Mouse (Mus musculus) CH12.LX (cell line): ENCODE measurements around the gene Mysm1. TPM values are rescaled to one million over a fixed set of nuclear protein-coding genes. Genes with fewer than 3 reads are reported as not detected.

Experiments used
- DNase-seq: peaks from one replicate; pipeline ENCODE4 v3.0.0-alpha.2; 2013; ENCODE audit errors: extremely low read depth
- H3K27ac ChIP-seq: 2 replicates; pipeline ENCODE4 v1.5.1; 2012; ENCODE audit warnings: low read depth, mild to moderate bottlenecking, control low read depth, moderate library complexity; ENCODE audit not compliant: insufficient read depth
- H3K27me3 ChIP-seq: replicated peaks from 2 replicates; pipeline ENCODE3; 2012; ENCODE audit warnings: inconsistent platforms
- H3K36me3 ChIP-seq, 2 experiments: replicated peaks in 1 of 2; 2 replicates each; pipeline versions ENCODE3 to v1.6.1; 2012; ENCODE audit warnings: inconsistent platforms in 1 of 2, low read length in 1 of 2, mild to moderate bottlenecking in 1 of 2, mixed read lengths in 1 of 2, moderate library complexity in 1 of 2; ENCODE audit not compliant: control insufficient read depth in 1 of 2, insufficient read depth in 1 of 2
- H3K4me1 ChIP-seq, 2 experiments: 2 replicates each; pipeline ENCODE4 v1.6.1; 2012; ENCODE audit warnings: inconsistent platforms in 1 of 2, moderate library complexity in 1 of 2; ENCODE audit not compliant: insufficient read depth in 2 of 2, control insufficient read depth in 1 of 2
- H3K4me2 ChIP-seq: 2 replicates; pipeline ENCODE4 v1.6.1; 2012; ENCODE audit warnings: low read depth, mild to moderate bottlenecking, control low read depth; ENCODE audit not compliant: poor library complexity, insufficient read depth, severe bottlenecking
- H3K4me3 ChIP-seq, 3 experiments: fragments of 150-350 bp in 1 of 3; sonication (generic) in 1 of 3; replicated peaks in 1 of 3; 2 replicates each; pipeline versions ENCODE3 to v1.5.1; 2011 to 2012; ENCODE audit warnings: low read depth in 2 of 3, low read length in 2 of 3, mild to moderate bottlenecking in 2 of 3, moderate library complexity in 2 of 3, control low read depth in 1 of 3, improper control_type of control experiment in 1 of 3, inconsistent platforms in 1 of 3, mixed read lengths in 1 of 3; ENCODE audit not compliant: poor library complexity in 1 of 3
- H3K79me2 ChIP-seq: replicated peaks from 2 replicates; pipeline ENCODE4 v1.6.1; 2012; ENCODE audit warnings: mild to moderate bottlenecking, moderate library complexity; ENCODE audit not compliant: control insufficient read depth, poor library complexity, insufficient read depth, severe bottlenecking; ENCODE audit errors: extremely low read depth
- H3K9ac ChIP-seq: 2 replicates; pipeline ENCODE4 v1.6.1; 2012; ENCODE audit warnings: low read depth, mild to moderate bottlenecking, control low read depth, moderate library complexity; ENCODE audit not compliant: insufficient read depth
- H3K9me3 ChIP-seq: replicated peaks from 2 replicates; pipeline ENCODE3; 2012; ENCODE audit warnings: low read length, inconsistent platforms, mixed read lengths
- CHD2 ChIP-seq: IDR thresholded peaks from 2 replicates; pipeline ENCODE4 v1.6.1; 2011; ENCODE audit warnings: low read length, improper control_type of control experiment
- ELF1 ChIP-seq: IDR thresholded peaks from 2 replicates; pipeline ENCODE4 v1.6.1; 2014; ENCODE audit warnings: low read depth, mild to moderate bottlenecking, inconsistent platforms, low read length, improper control_type of control experiment
- ETS1 ChIP-seq: conservative IDR thresholded peaks from 2 replicates; pipeline ENCODE4 v1.6.1; 2012; ENCODE audit warnings: low read depth, mild to moderate bottlenecking, inconsistent platforms, low read length, improper control_type of control experiment, moderate library complexity
- JUND ChIP-seq: conservative IDR thresholded peaks from 2 replicates; pipeline ENCODE4 v1.6.1; 2011; ENCODE audit warnings: low read depth, low read length, improper control_type of control experiment
- MAFK ChIP-seq: IDR thresholded peaks from 2 replicates; pipeline ENCODE4 v1.6.1; 2011; ENCODE audit warnings: low read length, improper control_type of control experiment; ENCODE audit not compliant: insufficient replicate concordance
- MAZ ChIP-seq: IDR thresholded peaks from 2 replicates; pipeline ENCODE4 v1.6.1; 2012; ENCODE audit warnings: low read depth, mild to moderate bottlenecking, inconsistent platforms, low read length, improper control_type of control experiment, moderate library complexity
- MEF2A ChIP-seq: IDR thresholded peaks from 2 replicates; pipeline ENCODE4 v1.6.1; 2014; ENCODE audit warnings: low read depth, mild to moderate bottlenecking, inconsistent platforms, low read length, improper control_type of control experiment, borderline replicate concordance
- MYC ChIP-seq: IDR thresholded peaks from 2 replicates; pipeline ENCODE4 v1.6.1; 2011; ENCODE audit warnings: low read depth, mild to moderate bottlenecking, improper control_type of control experiment, low read length
- NELFE ChIP-seq: IDR thresholded peaks from 2 replicates; pipeline ENCODE4 v1.6.1; 2011; ENCODE audit warnings: low read depth, low read length, improper control_type of control experiment
- PAX5 ChIP-seq: IDR thresholded peaks from 2 replicates; pipeline ENCODE4 v1.6.1; 2012; ENCODE audit warnings: low read length, inconsistent platforms, mixed read lengths
- POLR2A ChIP-seq: IDR thresholded peaks from 2 replicates; pipeline ENCODE4 v1.6.1; 2011; ENCODE audit warnings: low read depth, mild to moderate bottlenecking, improper control_type of control experiment, low read length
- POLR2AphosphoS2 ChIP-seq: IDR thresholded peaks from 2 replicates; pipeline ENCODE4 v1.6.1; 2011; ENCODE audit warnings: low read depth, low read length, improper control_type of control experiment
- RAD21 ChIP-seq: IDR thresholded peaks from 2 replicates; pipeline ENCODE4 v1.6.1; 2011; ENCODE audit warnings: low read depth, mild to moderate bottlenecking, low read length, improper control_type of control experiment, moderate library complexity
- RCOR1 ChIP-seq: conservative IDR thresholded peaks from 2 replicates; pipeline ENCODE4 v1.6.1; 2012; ENCODE audit warnings: low read depth, mild to moderate bottlenecking, inconsistent platforms, low read length, improper control_type of control experiment
- SIN3A ChIP-seq: IDR thresholded peaks from 2 replicates; pipeline ENCODE4 v1.6.1; 2012; ENCODE audit warnings: low read length, improper control_type of control experiment, inconsistent platforms
- SMC3 ChIP-seq: IDR thresholded peaks from 2 replicates; pipeline ENCODE4 v1.6.1; 2011; ENCODE audit warnings: low read depth, low read length, improper control_type of control experiment
- UBTF ChIP-seq: IDR thresholded peaks from 2 replicates; pipeline ENCODE4 v1.6.1; 2012; ENCODE audit warnings: low read depth, mild to moderate bottlenecking, inconsistent platforms, low read length, improper control_type of control experiment, moderate library complexity
- USF1 ChIP-seq: IDR thresholded peaks from 2 replicates; pipeline ENCODE4 v1.6.1; 2014; ENCODE audit warnings: low read depth, mild to moderate bottlenecking, inconsistent platforms, low read length, improper control_type of control experiment
- USF2 ChIP-seq: conservative IDR thresholded peaks from 2 replicates; pipeline ENCODE4 v1.6.1; 2011; ENCODE audit warnings: low read depth, low read length, improper control_type of control experiment
- ZC3H11A ChIP-seq: IDR thresholded peaks from 2 replicates; pipeline ENCODE4 v1.6.1; 2012; ENCODE audit warnings: low read depth, mild to moderate bottlenecking, inconsistent platforms, low read length, improper control_type of control experiment
- ZNF384 ChIP-seq: IDR thresholded peaks from 2 replicates; pipeline ENCODE4 v1.6.1; 2012; ENCODE audit warnings: low read depth, low read length, improper control_type of control experiment, inconsistent platforms
- dilution Hi-C: fragments of 300-500 bp; cut with MboI; formaldehyde crosslinking; loops from 2 replicates; pipeline ENCODE4 v1.14.3; 2020; ENCODE audit warnings: low sequenced_read_pairs; ENCODE audit not compliant: extremely low pct_unique_long_range_greater_than_20kb, extremely low pct_ligation_motif_present
- in situ Hi-C: fragments of 300-500 bp; cut with MboI; formaldehyde crosslinking; loops from 3 replicates; pipeline ENCODE4 v1.14.3; 2019; ENCODE audit warnings: low sequenced_read_pairs, low pct_ligation_motif_present, low pct_unique_long_range_greater_than_20kb, mixed read lengths
- polyA plus RNA-seq: library from polyadenylated mRNA; unstranded; fragments of >175 nt; gene quantifications from 2 replicates; pipeline ENCODE4 v1.2.1, GENCODE M21; 2012; ENCODE audit warnings: low read depth; ENCODE audit not compliant: insufficient read length
- total RNA-seq, 2 experiments: library from RNA; depleted of rRNA; stranded (reverse); fragments of 300-350 nt in 1 of 2; fragments of >200 nt in 1 of 2; gene quantifications; 2 replicates each; pipeline ENCODE4 v1.2.3; 2012 to 2014

The Mysm1 gene
- total and polyA plus RNA-seq, 3 experiments = 11.5 to 15.3 (median 13.7) TPM

GRCm38 (mm10) chr4:94999249-94999648 is 20.3 kb upstream of the Mysm1 start (continued):
- TF ChIP-seq MEF2A = peak; percentile 51; the same call in 1 of the 2 replicates
- no peak for TF ChIP-seq POLR2A
- no peak for TF ChIP-seq RCOR1
- TF ChIP-seq UBTF = no peak

GRCm38 (mm10) chr4:94995862-94996261 is 17.0 kb upstream of the Mysm1 start:
- no peak for DNase-seq
- Histone ChIP-seq H3K4me1 (peaks cover 5 to 25% of the 10 kb centered on the region in 2 experiments), H3K27ac (no peak overlapping the region), H3K9ac (no peak overlapping the region), H3K4me3 (no peak overlapping the region), H3K79me2 (no peaks in the 10 kb centered on the region), H3K27me3 (no peaks in the 10 kb centered on the region), H3K9me3 (peaks cover 8% of the 10 kb centered on the region), H3K4me2 (no peak overlapping the region), H3K36me3 (no peaks in the 10 kb centered on the region)
- dilution Hi-C loops = no loop called here
- in situ Hi-C loops = no loop called here
- TF ChIP-seq SIN3A = no peak
- TF ChIP-seq SMC3 = no peak
- no peak for TF ChIP-seq MYC
- TF ChIP-seq RAD21 = no peak
- no peak for TF ChIP-seq POLR2AphosphoS2
- TF ChIP-seq CHD2 = no peak
- no peak for TF ChIP-seq ZNF384
- TF ChIP-seq NELFE = no peak
- TF ChIP-seq ELF1 = no peak
- TF ChIP-seq MAZ = no peak
- TF ChIP-seq JUND = no peak
- no peak for TF ChIP-seq PAX5
- no peak for TF ChIP-seq USF2

- Histone ChIP-seq H3K27ac (no peak overlapping the region), H3K4me1 (peaks cover 0 to 4% of the 10 kb centered on the region in 2 experiments; a peak in 1 of 4 replicates), H3K9me3 (no peaks in the 10 kb centered on the region), H3K27me3 (no peaks in the 10 kb centered on the region), H3K4me2 (no peak overlapping the region), H3K36me3 (no peaks in the 10 kb centered on the region), H3K9ac (no peak overlapping the region), H3K79me2 (no peaks in the 10 kb centered on the region), H3K4me3 (no peak overlapping the region)
- DNase-seq = no peak
- in situ Hi-C loops = no loop called here
- TF ChIP-seq SMC3 (no peak), USF1 (no peak), ZC3H11A (no peak), ETS1 (no peak), MAFK (peak; percentile 73)
- dilution Hi-C loops = no loop called here
Measured at GRCm38 (mm10) chr4:94990204-94990603, 11.3 kb upstream of the Mysm1 start.
